Mouse (Mus musculus) gastrocnemius, adult 8-10 months (tissue): ENCODE data around the gene Zfyve19. TPM values are rescaled to one million over a fixed set of nuclear protein-coding genes. Genes with fewer than 3 reads are reported as not detected.

Experiments used
- DNase-seq, 2 experiments: peaks; one replicate each; pipeline ENCODE4 v3.0.0; 2022; ENCODE audit warnings: low spot score in 2 of 2
- total RNA-seq, 4 experiments: library from RNA; stranded (reverse); gene quantifications; 2 replicates each; pipeline ENCODE4 v1.2.4; 2022

The Zfyve19 gene
- 10 to 100 TPM in 3 of 4 experiments, 1 to 10 TPM in 1; 9.1 to 15.3 (median 11.8) TPM for total RNA-seq

DNA sequence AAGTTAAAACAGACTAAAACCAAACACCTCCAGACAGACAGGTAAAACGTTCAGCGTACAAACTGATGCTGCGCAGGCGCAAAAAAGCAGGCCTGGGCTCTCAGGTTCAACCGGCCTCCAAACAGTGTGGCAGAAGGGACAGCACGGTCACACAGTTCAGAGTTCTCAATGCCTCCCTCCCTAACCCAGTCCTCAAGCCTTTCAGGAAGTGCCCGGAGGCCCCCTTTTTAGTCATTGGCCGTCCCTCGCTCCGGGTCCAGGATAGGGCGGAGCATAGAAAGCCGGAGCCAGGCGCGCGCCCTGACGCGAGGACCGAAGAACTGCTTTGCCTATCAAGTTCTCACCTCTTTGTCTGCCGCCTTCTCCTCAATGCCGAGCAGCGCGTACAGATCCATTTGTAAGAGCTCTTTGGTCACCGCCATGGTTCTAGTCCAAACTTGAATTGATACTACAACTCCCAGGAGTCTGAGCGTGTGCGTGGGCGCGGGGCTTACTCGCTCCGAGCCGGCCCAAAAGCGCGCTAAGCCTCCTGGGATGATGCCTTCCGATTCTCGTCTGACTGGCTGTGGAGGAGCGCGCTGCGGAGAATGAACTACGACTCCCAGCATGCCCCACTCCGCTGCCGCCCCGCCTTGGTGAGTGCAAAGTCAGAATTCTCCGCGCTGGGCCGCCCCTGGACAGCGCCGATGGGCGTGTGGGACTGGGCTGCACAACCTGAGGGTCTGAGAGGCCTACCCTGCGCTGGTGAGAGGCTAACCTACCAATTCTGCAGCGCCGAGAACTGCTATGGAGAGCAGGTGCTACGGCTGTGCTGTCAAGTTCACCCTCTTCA is at the start of gene Zfyve19, which contains the start of gene Dnajc17:
Gene Zfyve19, plus strand, starts transcription at position 274 of the 832 bp plus-strand sequence.
Gene Dnajc17, minus strand, starts transcription at position 452 of the 832 bp plus-strand sequence.
- peak; percentile 91 to 93 for DNase-seq

DNA sequence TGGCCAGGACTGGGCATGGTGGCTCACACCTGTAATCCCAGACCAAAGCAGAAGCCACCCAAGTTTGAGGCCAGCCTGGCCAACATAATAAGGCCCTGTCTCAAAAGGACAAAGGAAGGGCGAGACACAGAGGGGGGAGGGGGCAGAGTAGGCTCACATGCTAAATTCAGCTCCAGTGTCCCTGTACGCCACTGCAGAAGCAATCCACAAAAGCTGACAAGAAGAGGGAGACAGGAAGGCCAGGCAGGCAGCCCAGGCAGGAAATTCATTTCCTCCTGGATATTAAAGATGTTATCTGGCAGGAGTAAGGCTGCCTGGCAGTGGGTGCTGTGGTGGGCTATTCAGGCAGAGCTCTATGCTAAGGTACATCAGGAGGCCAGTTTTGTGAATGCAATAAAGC is 47.2 kb upstream of the Zfyve19 start:
- no peak for DNase-seq

DNA sequence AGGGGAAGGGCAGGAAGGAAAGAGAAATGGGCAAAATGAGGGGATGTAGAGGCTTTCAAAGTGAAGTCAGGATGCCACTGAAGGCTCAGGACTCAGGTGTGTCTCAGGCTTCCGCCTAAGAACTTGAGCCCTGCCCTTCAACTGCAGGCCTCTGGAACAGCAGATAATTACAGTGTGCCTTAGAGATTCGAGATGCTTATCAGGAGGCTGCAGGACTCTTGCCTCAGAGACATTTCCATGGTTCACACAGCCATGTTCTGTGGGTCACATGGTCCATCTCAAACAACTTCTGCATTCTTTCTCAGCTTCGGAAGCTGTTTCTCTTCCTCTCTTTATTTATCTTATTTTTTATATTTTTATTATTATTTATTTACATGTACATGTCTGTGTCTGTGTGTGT is 45.3 kb upstream of the Zfyve19 start:
- no peak for DNase-seq

DNA sequence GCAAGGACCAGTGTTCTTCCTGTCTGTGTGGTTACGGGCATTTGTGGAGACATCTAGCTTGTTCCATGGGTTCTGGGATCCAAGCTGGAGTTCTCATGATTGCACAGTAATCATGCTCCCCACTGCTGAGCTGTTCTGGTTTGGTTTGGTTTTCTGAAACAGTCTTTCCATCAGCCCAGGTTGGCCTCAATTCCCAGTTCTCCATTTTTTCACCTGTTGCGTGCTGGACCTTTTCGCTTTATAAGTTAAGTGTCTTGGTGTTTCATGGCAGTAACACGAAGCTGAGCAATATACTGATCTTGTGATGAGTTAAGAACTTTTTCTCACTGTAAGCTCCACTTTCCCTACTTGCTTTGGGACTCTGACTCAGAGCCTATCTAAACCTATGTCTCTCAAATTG is 44.4 kb upstream of the Zfyve19 start:
- DNase-seq: no peak

DNA sequence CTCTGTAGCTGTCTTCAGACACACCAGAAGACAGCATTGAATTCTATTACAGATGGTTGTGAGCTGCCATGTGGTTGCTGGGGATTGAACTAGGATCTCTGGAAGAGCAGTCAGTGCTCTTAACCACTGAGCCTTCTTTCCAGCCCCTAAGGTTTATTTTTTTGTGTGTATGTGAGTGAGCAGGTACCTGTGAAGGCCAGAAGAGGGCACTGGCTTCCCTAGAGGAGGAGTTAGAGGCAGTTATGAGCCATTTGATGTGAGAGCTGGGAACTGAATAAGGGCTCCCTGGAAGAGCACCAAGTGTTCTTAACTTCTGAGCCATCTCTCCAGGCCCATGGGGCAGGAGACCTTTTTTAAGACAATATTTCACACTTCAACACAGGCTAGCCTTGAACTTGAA is 43.0 kb upstream of the Zfyve19 start:
- DNase-seq: no peak

DNA sequence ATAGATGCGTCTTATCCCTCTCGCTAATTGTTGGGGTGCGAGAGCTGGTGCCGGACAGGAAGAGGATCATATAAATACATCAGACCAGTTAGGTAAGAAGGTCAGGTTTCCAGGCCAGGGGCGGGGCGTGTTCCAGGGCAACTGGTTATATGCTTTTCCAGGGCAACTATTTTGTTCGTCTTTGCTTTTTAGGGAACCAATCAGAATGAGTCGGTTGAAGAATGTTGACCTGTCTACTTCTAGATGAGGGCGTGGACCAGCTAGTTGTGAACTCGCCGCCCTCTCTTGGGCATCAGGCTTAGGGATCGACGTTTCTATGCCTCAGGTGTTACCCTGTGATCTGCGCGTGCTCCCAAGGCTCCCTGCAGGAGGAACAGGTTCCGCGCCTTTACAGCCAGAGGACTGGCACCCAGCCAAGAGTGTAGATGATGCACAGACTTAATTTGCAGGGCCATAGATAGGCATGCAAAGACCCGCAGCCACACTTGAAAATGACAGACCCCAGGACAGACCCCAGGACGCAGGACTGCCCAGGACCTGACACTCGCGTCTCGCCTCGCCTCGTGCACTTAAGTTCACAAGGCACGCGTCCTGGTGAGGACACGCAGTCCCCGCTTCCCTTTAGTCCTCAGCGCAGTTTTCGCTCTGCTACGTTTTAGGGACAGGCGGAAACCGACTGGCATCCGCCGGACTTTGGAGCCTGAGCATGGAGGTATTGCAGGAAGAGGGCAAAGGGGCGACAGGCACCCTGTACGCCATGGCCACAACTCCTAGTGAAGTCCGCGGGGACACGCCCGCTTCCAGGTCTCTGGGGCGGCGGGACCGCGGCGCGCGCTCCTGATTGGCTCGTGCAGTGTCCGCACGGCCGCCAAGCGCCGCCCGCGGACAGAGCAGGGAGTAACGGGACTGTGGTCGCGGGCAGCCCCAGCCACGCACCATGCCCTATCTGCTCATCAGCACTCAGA is 41.2 kb upstream of the Zfyve19 start, which contains the start of gene Gchfr:
Gene Gchfr, plus strand, starts transcription at position 873 of the 965 bp plus-strand sequence.
- DNase-seq: peak; percentile 20 to 34

DNA sequence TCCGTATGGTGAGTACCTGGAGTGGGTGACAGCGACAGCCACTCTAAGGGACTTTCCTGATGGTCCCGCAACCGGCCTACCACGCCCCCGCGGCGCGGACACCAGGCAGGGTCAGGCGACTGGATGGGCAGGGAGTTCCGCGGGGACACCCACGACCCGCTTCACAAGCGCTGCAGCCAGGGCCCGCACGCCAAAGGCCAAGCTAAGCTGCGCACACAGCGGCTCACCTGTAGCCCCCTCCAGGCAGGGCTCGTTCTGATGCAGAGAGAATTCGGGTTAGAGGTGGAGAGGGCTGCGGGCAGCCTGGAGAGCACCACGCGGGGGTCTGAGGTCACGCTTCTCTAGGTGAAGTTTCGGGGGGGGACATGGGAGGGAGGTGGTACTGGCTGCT is 40.6 kb upstream of the Zfyve19 start:
- no peak for DNase-seq

DNA sequence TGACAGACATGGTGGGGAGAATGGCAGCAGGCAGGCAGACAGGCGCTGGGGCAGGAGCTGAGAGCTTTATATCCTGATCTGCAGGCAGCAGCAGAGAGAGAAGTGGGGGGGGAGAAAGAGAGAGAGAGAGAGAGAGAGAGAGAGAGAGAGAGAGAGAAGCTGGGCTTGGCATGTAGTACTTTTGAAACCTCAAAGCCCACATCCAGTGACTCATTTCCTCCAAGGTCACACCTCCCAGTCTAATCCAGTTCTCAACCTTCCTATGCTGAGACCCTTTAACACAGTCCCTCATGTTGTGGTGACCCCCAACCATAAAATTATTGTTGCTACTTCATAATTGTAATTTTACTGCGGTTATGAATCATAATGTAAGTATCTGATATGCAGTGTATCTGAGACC is 38.1 kb upstream of the Zfyve19 start:
- no peak for DNase-seq

DNA sequence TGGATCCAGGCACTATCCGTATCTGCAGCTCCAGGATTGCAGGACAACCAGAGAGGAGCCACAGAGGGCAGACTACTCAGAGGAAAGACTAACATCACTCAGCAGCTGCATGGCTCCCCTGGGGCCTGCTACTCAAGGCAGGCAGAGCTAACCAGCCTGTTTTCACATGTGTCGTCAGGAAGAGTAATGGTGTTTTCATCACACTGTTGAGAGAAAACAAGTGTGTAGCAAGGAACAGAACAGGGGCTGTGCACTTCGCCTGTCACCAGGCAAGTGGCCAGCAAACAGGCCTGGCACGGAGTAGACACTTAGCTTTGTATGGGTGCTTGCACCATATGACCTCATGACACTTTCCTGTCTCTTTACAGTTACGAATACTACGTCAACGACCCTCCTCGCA is 36.8 kb upstream of the Zfyve19 start:
- DNase-seq: no peak

DNA sequence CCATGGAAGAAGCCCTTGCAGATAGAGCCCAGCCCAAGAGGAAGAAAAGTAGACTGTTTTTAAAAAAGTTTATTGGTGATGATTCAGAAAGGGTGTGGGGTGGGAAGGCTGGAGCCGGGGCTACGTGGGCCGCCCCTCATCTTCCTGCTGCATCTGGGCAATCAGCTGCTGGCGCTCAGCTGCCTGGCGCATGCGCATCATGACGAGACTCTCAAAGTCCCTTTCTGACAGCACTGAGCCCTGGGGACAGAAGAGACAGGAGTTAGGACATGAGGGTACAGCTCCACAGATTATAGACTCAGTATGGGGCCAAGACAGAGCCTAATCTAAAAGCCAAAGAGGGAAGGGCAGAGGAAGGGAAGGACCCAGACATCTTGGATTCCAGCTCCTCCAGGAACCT is 36.0 kb upstream of the Zfyve19 start:
- no peak for DNase-seq

DNA sequence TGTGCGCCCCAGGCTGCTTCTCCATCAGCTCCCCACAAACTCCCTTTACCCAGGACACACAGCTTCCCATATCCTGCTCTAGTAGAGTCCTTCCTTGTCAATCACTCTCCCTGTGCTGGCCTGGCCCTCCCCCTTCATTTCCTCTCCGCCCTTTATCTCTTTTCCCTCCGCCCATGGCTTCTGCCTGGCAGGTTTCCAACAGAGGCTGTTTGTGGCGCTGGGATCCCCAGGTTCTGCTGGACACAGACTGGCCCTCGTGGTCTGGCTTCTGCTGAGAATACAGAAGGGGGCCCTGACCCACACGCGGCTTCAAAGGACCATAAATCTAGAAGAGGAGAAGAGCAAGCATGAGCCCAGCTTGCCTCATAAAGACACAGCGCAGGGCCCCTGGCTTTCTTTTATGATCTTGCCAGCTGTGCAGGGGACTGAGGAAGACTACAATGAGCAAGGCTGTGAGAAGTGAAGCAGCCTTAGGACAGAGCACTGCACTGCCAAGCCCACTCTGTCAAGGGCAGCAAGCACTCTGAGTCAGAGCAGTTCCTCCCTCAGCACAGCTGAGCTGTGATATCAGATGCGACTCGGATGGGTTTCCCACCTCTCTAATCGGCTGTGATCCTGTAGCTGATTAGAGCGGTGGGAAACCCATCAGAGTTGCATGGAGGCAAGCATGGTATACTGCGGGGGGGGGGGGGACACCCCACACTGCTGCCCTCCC is 35.4 kb upstream of the Zfyve19 start:
- peak in 1 of 2 experiments; percentile 21 for DNase-seq

DNA sequence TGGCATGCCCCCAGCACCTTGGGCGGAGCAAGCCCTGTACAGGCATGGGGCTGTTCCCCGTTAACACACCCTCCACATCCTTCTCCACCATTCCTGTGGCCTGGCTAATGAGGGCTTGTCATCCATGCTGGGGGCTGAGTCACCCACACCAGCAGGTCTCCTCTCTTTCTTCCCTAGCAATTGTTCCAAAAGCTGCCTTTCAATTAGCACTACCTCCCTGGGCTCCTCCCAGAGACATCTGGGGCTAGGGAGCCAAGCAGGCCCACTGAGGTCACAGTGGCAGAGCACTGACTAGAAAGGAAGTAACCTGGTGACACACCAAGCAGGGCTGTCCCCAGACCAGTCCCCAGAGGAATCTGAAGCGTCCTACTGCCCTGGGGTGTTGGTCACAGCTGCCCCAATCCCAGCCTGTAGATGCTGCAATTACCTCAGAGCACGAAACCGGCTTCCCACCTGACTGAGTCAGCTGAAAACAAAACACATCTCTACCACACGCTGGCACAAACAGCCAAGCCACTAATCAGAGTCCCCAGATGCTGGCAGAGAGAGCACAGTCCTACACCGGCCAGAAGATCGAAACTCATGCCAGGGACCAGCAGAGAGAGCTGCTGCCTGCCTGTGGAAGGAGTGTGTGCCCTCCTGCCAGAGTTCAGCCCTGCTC is 34.3 kb upstream of the Zfyve19 start, which contains the start of gene Gm14137:
Gene Gm14137, plus strand, starts transcription at position 519 of the 661 bp plus-strand sequence.
- no peak for DNase-seq

DNA sequence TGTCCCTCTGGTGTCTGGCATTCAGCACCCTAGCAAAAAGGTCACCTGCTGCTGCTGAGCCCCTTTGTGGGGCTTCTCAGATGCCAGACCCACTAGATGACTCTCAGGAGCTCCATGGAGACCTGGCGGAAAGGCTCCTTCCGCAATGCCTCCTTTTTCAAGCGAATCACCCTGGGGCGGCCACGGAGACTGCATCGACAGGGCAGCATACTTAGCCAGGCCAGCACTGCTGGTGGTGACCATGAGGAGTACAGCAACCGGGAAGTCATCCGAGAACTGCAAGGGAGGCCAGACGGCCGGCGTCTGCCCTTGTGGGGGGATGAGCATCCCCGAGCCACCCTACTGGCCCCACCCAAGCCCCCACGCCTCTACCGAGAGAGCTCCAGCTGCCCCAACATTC is 33.6 kb upstream of the Zfyve19 start:
- DNase-seq: no peak

DNA sequence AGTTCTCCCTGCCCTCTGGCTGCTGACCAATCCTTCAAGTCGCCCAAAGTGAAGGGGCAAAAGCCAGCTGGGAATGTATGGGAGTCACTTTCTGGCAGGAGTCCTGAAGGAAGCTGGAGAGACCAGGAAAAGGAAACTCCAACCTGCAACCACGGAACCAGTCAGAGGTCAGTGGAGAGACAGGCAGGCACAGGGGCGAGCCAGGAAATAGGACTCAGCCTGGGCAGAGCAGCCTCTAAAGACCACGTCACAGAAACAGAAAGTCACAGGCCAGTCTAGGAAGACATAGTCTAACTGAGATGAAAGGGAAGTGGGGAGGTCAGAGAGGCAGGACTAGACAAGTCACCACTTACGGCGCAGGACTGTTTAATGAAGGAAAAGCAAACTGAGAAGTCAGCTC is 32.8 kb upstream of the Zfyve19 start:
- DNase-seq: no peak

DNA sequence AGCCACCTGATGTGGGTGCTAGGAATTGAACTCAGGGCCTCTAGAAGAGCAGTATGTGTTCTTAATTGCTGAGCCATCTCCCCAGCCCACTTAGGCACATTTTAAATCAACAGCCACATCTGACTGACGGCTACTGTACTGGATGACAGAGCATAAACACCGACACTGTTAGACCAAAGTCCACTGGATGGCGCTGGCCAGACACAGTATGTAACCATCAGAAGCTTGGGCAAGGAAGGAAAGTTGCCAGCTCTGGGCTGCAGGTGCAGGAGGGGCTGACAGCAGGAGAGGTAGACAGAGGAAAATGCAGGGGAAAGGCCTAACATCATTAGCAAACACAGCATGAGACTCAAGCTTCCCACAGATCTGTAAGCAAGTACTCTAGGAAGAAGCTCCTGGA is 31.7 kb upstream of the Zfyve19 start:
- no peak for DNase-seq

DNA sequence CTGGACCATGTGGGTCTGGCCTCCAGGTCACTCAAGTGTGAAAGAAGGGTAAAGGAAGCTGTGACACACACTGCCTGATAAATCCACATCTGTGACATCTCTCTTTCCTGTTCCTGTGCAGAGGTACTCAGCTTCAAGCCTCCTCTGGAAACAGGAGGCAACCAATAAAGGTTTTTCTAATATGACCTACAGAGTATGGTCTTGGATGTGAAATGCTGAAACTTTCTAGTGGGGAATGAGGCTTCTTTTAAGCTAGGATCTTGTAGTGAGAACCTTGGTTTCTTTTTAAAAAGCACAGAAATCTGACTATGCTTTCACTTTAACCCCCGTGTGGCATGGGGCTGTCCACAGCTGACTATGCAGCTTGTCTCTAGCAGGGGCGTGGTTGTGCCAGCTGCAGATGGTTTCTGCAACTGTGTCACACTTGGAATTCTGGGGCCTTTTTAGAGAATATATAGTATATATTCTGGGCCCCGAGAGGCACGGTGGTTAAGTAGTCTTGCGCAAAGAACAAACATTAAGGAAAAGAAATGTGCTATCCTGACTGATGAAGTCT is 31.0 kb upstream of the Zfyve19 start:
- no peak for DNase-seq

DNA sequence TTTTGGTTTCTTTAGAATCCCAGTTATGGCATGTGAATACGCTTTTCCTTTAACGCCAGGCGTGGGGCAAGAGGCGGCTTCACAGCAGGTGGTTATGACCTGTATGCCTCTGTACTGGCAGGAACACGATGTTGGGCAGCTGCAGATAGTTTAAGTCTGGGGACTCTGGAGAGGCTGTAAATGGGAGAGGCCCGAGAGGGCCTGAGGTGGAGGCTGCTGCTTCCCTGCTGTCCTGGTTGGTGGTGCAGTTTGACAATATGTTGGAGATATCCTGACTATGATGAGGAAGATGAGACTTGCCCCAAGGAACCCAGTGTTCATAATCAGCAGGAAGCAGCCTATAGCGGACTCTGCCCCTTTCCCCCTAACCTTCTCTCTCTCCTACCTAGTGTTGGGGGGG is 25.5 kb upstream of the Zfyve19 start:
- no peak for DNase-seq

DNA sequence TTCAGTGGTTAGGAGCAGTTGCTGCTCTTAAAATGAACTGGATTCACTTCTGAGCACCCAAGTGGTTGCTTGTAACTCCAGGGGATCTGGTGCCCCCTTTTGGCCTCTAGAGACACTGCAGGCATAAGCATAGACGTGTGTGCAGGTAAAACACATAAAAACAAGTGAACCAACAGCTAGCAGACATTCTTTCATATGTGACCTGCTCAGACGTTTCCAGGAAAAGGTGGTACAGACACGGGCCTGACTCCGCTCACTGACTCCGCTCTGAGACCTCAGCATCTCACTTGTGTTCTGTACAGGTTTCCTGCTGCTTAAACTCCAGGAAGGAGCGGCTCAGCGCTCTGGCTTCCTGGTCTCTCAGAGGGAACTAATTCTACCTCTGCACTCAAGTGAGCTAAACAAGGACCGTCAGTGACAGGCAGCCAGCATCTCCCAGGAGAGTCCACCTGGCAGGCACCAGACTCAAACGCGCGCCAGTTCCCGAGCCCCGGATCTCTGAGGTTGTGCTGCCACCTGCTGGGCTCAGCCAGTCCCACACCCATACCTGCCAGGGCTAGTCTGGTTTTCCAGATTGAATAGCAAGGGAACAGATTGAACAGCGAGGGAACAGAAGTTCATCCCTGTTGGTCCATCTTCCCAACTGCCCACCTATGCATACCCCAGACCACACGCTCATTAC is 19.2 kb upstream of the Zfyve19 start:
- DNase-seq: peak; percentile 75 to 80

DNA sequence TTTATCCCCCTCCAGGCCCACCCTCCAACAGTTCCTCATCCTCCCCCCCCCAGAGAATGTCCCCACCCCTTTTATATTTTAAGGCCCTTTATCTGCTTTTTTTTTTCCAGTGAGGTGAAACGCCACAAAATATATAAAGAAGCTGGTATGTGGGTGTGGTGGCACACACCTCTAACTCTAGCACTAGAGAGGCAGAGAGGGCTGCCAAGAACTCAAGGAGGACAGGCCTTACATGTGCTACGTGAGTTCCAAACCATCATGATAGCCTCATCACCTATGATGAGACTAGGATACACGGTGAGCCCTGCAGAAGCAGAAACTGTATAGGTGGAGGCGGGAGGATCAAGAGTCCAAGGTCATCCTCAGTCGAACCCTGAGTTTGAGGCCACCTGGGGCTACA is 17.4 kb upstream of the Zfyve19 start:
- DNase-seq: no peak

DNA sequence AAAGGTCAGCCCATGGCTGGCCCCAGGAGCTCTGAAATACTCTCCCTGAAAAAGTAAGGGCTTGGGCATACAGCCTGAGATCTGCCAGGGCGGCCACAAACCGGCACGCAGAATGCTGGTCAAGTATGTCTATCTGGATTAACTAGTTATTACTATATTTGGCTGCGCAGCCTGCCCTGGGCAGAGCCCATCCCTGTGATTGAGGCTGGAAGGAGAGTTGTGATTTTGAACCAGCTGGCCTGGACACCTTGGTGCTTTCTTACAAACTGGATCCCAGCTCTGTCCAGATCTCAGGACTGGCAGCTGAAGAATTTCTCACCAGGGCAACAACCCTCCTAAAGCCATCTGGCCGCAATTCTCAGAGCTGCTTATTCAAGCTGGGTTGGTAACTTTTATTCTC is 14.3 kb upstream of the Zfyve19 start:
- peak; percentile 27 to 68 for DNase-seq
